Mouse (Mus musculus) B cell, adult 67 days (primary cell): ENCODE measurements around the gene Olfr1013. TPM values are rescaled to one million over a fixed set of nuclear protein-coding genes. Genes with fewer than 3 reads are reported as not detected.

Experiments
- total RNA-seq, 2 experiments: library from RNA; stranded (reverse); gene quantifications; 4 replicates each; pipeline ENCODE4 v1.2.4; 2023

Olfr1013 gene
- not detected for total RNA-seq

DNA sequence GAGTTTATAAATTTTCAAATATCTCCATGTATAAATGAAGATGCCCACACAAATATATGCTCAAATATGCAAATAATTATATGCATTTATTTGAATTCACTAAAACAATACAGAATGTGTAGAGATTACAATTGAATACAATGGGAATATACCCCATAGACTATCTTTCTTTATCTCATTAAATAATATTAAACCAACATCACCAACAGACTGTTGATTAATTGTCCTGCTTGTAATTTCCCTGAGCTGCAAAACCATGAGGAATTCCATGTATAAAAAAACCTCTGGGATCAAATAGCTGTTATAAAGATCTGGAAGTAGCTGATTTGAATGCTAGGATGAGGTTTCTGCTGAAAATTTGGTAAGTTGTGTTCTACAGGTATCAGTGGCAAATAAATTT lies at the start of gene Olfr1013:
TSS of gene Olfr1013 (plus strand) at position 301 of the 400 bp plus-strand sequence.

GRCm38 (mm10) chr2:85762666-85763065 lies 4.2 kb upstream of the Olfr1013 start, which contains the start of gene Olfr1012:
Gene Olfr1012 (minus strand): TSS chr2:85762766.

GRCm38 (mm10) chr2:85772413-85772812 lies 5.5 kb downstream of the Olfr1013 start, which contains the start of gene Olfr1014:
Gene Olfr1014 (plus strand): TSS chr2:85772713.

DNA sequence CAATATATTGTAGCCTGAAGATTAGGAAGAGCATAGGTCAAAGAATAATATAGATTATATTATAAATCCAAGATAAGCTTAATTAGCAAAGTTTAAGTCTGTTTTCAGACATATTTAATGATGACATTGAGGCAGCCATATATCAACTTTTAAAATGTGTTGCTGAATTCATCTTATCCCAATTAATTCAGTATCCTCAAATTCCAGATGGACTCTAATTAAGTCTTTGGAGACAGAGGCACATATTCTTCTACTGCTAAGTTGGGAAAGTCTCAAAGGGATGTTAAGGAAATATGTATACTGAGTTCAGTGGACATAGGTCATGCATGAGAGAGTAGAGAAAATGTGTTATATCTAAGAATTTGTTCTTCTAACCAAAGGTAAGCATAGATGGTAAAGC lies 14.8 kb downstream of the Olfr1013 start, which contains the start of gene Olfr1015:
TSS of gene Olfr1015 (plus strand) at position 301 of the 400 bp plus-strand sequence.

DNA sequence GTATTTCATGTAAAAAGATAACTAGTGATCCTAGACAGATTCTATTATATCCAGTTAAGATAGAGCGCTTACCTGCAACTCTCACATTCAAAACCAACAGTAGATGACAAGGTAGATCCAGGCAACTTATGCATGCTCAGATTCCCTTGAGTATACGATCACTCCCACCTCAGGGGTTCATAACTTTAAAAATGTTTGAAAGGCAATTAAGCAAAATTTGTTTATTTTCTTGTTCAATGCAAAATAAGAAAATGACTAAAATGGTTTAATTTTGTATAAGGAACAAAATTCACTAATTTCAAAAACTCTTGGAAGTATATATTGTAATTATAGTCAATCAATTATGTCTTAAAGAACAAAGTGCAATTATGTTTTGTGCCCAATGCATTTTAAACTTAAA lies 35.5 kb downstream of the Olfr1013 start, which contains the start of gene Olfr1016:
TSS of gene Olfr1016 (minus strand) at position 101 of the 400 bp plus-strand sequence.

DNA sequence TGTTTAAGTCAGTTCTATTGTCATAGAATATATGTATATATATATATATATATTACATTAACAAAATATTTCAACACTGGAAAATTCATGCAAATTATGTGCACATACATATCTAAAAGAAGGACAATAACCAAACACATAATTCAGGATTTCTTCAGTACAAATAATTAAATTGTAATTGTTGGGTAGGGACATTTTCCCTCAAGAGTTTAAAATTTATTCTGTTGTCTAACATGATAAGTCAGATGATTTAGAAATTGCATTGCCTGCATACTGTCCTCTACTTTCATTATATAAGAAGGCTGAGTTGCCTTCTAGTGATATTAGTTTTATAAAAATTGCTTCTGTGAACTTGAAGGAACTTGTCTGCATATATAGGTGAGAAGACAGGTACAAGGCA lies 51.3 kb downstream of the Olfr1013 start, which contains the start of gene Olfr1018:
TSS of gene Olfr1018 (plus strand) at position 301 of the 400 bp plus-strand sequence.

Other genes starting within 250 kb of the Olfr1013 start
- gene 4833423E24Rik, start 248.1 kb upstream of the Olfr1013 start, total RNA-seq, result not detected
- not detected for gene Olfr996, start 187.9 kb upstream of the Olfr1013 start, total RNA-seq
- not detected for gene Olfr998, start 178.2 kb upstream of the Olfr1013 start, total RNA-seq
- gene Olfr1000, start 155.2 kb upstream of the Olfr1013 start, total RNA-seq, result not detected
- not detected for gene Olfr1002, start 116.4 kb upstream of the Olfr1013 start, total RNA-seq
- not detected for gene Olfr154, start 102.6 kb upstream of the Olfr1013 start, total RNA-seq
- gene Olfr1006, start 88.3 kb upstream of the Olfr1013 start, total RNA-seq, result not detected
- not detected for gene Olfr1008, start 77.7 kb upstream of the Olfr1013 start, total RNA-seq
- not detected for gene Olfr1009, start 51.7 kb upstream of the Olfr1013 start, total RNA-seq
- not detected for gene Olfr1012, start 4.3 kb upstream of the Olfr1013 start, total RNA-seq
- gene Olfr1014, start 5.6 kb downstream of the Olfr1013 start, total RNA-seq, result not detected
- gene Olfr1015, start 14.9 kb downstream of the Olfr1013 start, total RNA-seq, result not detected
- gene Olfr1016, start 35.4 kb downstream of the Olfr1013 start, total RNA-seq, result not detected
- not detected for gene Olfr1018, start 51.4 kb downstream of the Olfr1013 start, total RNA-seq
- not detected for gene Olfr1019, start 78.4 kb downstream of the Olfr1013 start, total RNA-seq
- not detected for gene Olfr1020, start 79.9 kb downstream of the Olfr1013 start, total RNA-seq
- gene Olfr1022, start 101.5 kb downstream of the Olfr1013 start, total RNA-seq, result not detected
- not detected for gene Olfr1023, start 118.5 kb downstream of the Olfr1013 start, total RNA-seq
- gene Olfr1024, start 138.0 kb downstream of the Olfr1013 start, total RNA-seq, result not detected
- not detected for gene Olfr1025-ps1, start 148.1 kb downstream of the Olfr1013 start, total RNA-seq
- gene Olfr1026, start 154.5 kb downstream of the Olfr1013 start, total RNA-seq, result not detected
- gene Olfr1028, start 183.3 kb downstream of the Olfr1013 start, total RNA-seq, result not detected
- not detected for gene Olfr1029, start 206.8 kb downstream of the Olfr1013 start, total RNA-seq
- not detected for gene Olfr1030, start 212.2 kb downstream of the Olfr1013 start, total RNA-seq
- not detected for gene Olfr1031, start 223.2 kb downstream of the Olfr1013 start, total RNA-seq
- not detected for gene Olfr1032, start 238.4 kb downstream of the Olfr1013 start, total RNA-seq